Mouse (Mus musculus): ENCODE measurements at regions not wholly inside any gene's neighbourhood (a gene's known extent, or its start where the extent isn't known, plus 50 kb on each side); places are given as distances from the start of the nearest gene placed in this dataset.
"Not testable (repeated sequence)": the region's sequence is repeated elsewhere in the genome, so short reads cannot be mapped to it uniquely, and the experiment has no call there.

GRCm38 (mm10) chr6:66399091-66399755 is 136.0 kb upstream of the Mad2l1 start:
- DNase-seq: no peak

GRCm38 (mm10) chr6:66401468-66401867 is 133.7 kb upstream of the Mad2l1 start:
- DNase-seq: no peak

GRCm38 (mm10) chr6:66401868-66402440 is 133.2 kb upstream of the Mad2l1 start:
- no peak for DNase-seq

- no peak for DNase-seq
These were observed 120.4 kb upstream of the Mad2l1 start for GRCm38 (mm10) chr6:66414822-66415221.

- DNase-seq: no peak
These were observed 115.6 kb upstream of the Mad2l1 start for GRCm38 (mm10) chr6:66419452-66420041.

GRCm38 (mm10) chr6:66428370-66428769 is 106.8 kb upstream of the Mad2l1 start:
- no peak for DNase-seq

GRCm38 (mm10) chr6:66450408-66450807 is 84.8 kb upstream of the Mad2l1 start:
- not testable (repeated sequence) for DNase-seq

GRCm38 (mm10) chr6:66458172-66458571 is 77.0 kb upstream of the Mad2l1 start:
- no peak for DNase-seq

- no peak for DNase-seq
These were observed 70.7 kb upstream of the Mad2l1 start for GRCm38 (mm10) chr6:66464540-66464939.

- no peak for DNase-seq
These were observed 69.9 kb upstream of the Mad2l1 start for GRCm38 (mm10) chr6:66465137-66465853.

- no peak for DNase-seq
These were observed 68.4 kb upstream of the Mad2l1 start for GRCm38 (mm10) chr6:66466757-66467156.

GRCm38 (mm10) chr6:66470627-66471249 is 64.5 kb upstream of the Mad2l1 start:
- peak; percentile 10 for DNase-seq

GRCm38 (mm10) chr6:66471786-66472185 is 63.4 kb upstream of the Mad2l1 start:
- no peak for DNase-seq

- DNase-seq: no peak
These were observed 62.5 kb upstream of the Mad2l1 start for GRCm38 (mm10) chr6:66472697-66473096.

- no peak for DNase-seq
These were observed 57.6 kb upstream of the Mad2l1 start for GRCm38 (mm10) chr6:66477575-66477974.

- no peak for DNase-seq
These were observed 56.7 kb upstream of the Mad2l1 start for GRCm38 (mm10) chr6:66478326-66478964.

GRCm38 (mm10) chr6:66479576-66479975 is 55.6 kb upstream of the Mad2l1 start:
- no peak for DNase-seq

GRCm38 (mm10) chr6:66480207-66480606 is 55.0 kb upstream of the Mad2l1 start:
- DNase-seq: peak; percentile 61

- no peak for DNase-seq
These were observed 52.4 kb upstream of the Mad2l1 start for GRCm38 (mm10) chr6:66482797-66483196.

Data from thymus, postnatal 4 days (tissue).